Mouse (Mus musculus): ENCODE measurements around the gene Arrb2. TPM values are rescaled to one million over a fixed set of nuclear protein-coding genes. Genes with fewer than 3 reads are reported as not detected.

Arrb2 gene
- 4.8 and 6.1 TPM in 2 replicates for polyA plus RNA-seq (2021; fragmentation: Nextera tagmentation)
- long read RNA-seq, experiment 1, partial matches to known transcripts, result 1 of 3 reads
- long read RNA-seq, experiment 1, other reads (novel, unspliced or antisense), result 0 of 3 reads
- long read RNA-seq, experiment 2, transcript Arrb2-204 (15 exons, 1,848 nt), result major isoform, 33 of 48 reads
- long read RNA-seq, experiment 2, partial matches to known transcripts, result 1 of 48 reads
- long read RNA-seq, experiment 2, other reads (novel, unspliced or antisense), result 11 of 48 reads

DNA sequence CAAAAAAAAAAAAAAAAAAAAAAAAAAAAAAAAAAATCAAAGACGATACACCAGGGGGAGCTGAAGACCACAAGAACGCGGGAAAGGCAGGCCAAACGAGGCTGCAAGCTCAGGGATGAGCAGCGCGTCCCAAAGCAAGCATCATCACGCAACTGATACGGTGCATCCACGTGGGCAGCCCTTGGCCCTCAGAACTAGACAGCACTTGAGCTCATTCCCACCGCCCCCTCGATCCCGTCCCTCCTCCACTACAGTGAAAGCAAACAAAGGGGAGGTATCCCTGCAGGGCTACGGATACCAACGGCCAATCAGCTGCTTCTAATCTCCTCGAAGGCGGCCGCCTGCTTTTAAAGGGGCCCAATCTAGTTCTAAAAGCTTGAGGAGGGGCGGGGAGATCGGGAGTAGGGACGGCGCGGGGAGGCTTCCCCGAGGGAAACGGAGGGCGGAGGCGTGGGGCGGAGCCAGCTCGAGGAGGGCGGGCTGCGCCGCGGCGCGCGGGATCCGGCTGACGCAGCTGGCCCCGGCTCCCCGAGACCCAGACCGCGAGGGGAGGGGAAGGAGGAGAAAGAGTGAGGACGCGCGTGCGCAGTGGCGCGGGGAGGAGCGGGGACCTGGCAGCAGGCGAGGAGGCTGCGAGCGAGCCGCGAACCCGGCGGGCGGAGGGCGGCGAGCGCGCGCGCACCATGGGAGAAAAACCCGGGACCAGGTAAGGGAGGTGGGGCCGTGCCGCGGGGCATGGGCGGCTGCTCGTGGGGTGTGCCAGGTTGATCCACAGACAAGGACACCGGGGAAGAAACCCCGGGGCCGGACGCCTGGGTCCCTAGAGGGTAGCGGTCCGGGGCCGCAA, at the start of gene Arrb2:
Gene Arrb2 (plus strand): TSS at position 588 of the 847 bp plus-strand sequence.

DNA sequence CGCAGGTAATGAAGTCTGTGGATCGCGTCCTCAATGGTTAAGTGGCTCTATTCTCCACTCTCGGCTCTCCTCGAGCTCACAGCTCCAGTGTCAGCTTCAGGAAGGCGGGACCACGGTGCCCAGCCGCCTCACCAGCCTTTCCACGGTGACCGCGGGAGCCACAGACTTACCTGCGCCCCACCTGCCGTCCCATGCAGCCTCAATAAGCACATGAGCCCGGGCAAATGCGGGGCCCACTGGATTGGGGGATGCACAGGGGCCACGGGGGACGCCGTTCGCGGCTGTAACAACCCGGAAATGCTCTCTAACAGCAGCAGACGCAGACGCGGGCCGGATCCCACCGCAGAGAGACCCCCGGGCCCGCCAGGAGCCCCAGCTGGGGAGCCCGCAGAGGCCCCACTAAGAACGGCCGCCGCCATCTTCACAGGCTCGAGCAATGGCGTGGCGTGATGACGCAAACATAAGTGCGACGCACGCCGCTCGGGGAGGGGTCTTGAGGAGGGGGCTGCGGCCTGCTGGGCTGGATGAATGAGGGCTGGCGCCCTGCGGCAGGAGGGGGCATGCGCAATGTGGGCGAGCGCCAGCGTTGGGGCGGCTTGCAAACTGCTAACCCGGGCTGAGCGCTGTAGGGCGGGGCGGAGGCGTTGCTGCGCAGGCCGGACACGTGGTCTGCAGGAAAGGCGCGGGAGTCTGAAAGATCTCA, 22.7 kb upstream of the Arrb2 start, which contains the start of gene Pelp1:
Gene Pelp1 (minus strand): TSS at position 438 of the 703 bp plus-strand sequence.

DNA sequence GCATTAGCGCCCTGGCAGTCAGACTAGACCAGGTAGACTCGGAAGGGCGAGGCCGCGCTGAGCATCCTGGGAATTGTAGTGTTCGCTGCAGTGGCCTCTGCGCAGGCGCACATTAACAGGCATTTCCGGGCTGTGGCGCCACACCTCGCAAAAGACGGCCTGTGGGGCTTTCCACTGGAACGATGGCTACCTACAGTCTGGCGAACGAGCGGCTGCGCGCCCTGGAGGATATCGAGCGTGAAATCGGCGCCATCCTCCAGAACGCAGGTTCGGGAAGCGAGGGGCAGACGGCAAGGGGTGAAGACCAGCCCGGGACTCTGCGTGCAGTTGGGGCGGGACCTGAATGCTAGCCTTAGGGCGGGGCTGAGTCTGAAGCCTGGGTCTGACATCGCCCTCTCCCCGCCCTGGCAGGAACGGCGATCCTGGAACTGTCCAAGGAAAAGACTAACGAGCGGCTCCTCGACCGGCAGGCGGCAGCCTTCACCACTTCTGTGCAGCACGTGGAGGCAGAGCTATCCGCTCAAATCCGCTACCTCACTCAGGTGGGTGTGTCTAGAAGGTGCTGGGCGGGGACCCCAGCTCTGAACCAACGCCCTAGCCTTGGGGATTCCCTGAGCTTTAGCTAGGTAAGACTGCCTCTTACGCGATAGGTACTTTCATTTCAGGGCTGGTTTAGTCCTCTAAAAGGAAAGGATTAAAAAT, 19.5 kb downstream of the Arrb2 start, which contains the start of gene Med11:
Gene Med11 (plus strand): TSS at position 123 of the 702 bp plus-strand sequence.

DNA sequence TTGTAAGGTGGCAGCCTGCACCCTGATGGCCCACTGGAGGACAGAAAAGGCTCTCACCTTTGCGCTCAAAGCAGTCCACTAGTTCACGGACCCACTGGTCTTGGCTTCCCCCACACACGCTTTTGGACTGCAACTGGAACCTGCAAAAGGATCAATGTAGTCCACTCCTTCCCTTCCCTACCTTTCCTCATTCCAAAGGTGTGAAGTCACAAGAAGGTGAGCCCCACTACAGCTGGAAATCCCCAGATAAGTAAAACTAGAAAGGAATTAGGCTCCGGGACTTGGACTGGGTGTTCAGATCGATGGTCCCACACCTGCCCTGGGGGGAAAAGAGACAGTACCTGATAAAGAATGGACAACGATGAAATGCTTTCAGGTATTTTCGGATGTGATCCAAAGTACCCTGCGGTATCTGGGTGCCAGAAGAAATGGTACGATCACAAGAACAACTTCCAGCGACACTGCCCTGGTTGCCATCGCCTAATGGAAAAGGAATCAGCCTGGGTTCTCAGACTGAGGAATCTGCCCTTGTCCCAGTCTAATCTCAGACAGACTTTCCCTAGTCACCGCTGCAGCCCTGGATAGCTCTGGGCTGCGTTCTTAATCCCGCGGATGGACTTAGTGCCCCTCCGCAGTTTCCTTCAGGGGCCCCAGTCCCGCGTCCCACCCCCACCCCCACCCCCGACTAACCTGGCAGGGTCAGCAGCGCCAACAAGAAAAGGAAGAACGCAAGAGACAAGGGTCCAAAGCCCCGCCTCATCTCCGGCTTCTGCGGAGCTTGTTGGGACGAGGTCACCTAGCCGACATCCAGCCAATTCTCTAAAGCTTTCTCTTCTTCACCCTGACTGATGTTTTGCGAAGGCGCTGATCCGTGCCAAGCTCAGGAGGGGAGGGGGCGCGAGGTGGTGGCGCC, 26.5 kb downstream of the Arrb2 start, which contains the start of gene Zmynd15:
Gene Zmynd15 (plus strand): TSS at position 746 of the 913 bp plus-strand sequence.

DNA sequence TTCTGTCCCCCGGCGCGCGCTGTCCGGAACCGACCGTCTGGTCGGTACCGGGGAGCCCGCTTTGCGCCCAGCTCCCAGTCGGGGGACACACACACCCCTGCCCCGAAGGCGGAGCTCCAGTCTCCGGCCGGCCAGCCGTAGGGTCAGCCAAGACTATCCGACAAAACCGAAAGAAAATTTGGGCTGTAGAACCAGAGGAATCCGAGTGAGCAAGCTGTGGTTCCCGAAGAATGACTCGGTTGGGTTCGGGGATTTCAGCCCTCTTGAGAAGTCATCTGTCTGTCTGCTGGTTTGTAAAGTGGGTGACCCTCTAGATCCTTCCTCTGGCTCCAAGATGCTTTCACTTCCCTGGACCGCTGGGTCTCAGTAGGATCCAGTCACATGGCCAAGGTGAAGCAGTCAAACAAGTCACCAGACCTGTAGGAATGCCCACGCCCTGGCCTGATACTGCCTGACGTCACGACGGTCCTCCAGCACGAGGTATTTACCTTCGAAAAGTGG, 27.2 kb downstream of the Arrb2 start, which contains the start of gene Cxcl16:
Gene Cxcl16 (minus strand): TSS at position 384 of the 501 bp plus-strand sequence.

Small RNA genes lying within 50 kb of the gene (microRNA-seq; reads per million reads assigned to microRNA genes)
- gene Mir7115, result 6.7 reads per million, percentile 24 among the genes with 10 or more reads in this experiment

Other genes starting within 250 kb of the Arrb2 start
- 4.8 and 6.3 TPM in 2 replicates for gene Slc16a11, start 219.9 kb upstream of the Arrb2 start, polyA plus RNA-seq (2021; fragmentation: Nextera tagmentation)
- gene Slc16a13, start 211.6 kb upstream of the Arrb2 start, polyA plus RNA-seq (2021; fragmentation: Nextera tagmentation), result 2.4 and 3.5 TPM in 2 replicates
- 0.25 and 0.31 TPM in 2 replicates for gene Bcl6b, start 202.8 kb upstream of the Arrb2 start, polyA plus RNA-seq (2021; fragmentation: Nextera tagmentation)
- gene 0610010K14Rik, start 194.7 kb upstream of the Arrb2 start, polyA plus RNA-seq (2021; fragmentation: Nextera tagmentation), result 75.4 and 84.9 TPM in 2 replicates
- gene Gm21988, start 192.8 kb upstream of the Arrb2 start, polyA plus RNA-seq (2021; fragmentation: Nextera tagmentation), result 16.6 and 17.2 TPM in 2 replicates
- gene Rnasek, start 192.8 kb upstream of the Arrb2 start, polyA plus RNA-seq (2021; fragmentation: Nextera tagmentation), result 921 and 941 TPM in 2 replicates
- gene Alox12, start 177.3 kb upstream of the Arrb2 start, polyA plus RNA-seq (2021; fragmentation: Nextera tagmentation), result 0.28 and 0.30 TPM in 2 replicates
- gene Alox12e, start 110.0 kb upstream of the Arrb2 start, polyA plus RNA-seq (2021; fragmentation: Nextera tagmentation), result 0.25 and 0.55 TPM in 2 replicates
- not detected in 2 replicates for gene Alox15, start 80.6 kb upstream of the Arrb2 start, polyA plus RNA-seq (2021; fragmentation: Nextera tagmentation)
- 7.1 and 10.1 TPM in 2 replicates for gene Pelp1, start 22.6 kb upstream of the Arrb2 start, polyA plus RNA-seq (2021; fragmentation: Nextera tagmentation)
- gene Med11, start 19.3 kb downstream of the Arrb2 start, polyA plus RNA-seq (2021; fragmentation: Nextera tagmentation), result 19.1 and 19.8 TPM in 2 replicates
- gene Zmynd15, start 26.8 kb downstream of the Arrb2 start, polyA plus RNA-seq (2021; fragmentation: Nextera tagmentation), result 0.06 and 0.13 TPM in 2 replicates
- gene Cxcl16, start 27.3 kb downstream of the Arrb2 start, polyA plus RNA-seq (2021; fragmentation: Nextera tagmentation), result 1.9 and 3.4 TPM in 2 replicates
- gene Tm4sf5, start 72.6 kb downstream of the Arrb2 start, polyA plus RNA-seq (2021; fragmentation: Nextera tagmentation), result 0.62 and 0.80 TPM in 2 replicates
- gene Vmo1, start 82.0 kb downstream of the Arrb2 start, polyA plus RNA-seq (2021; fragmentation: Nextera tagmentation), result 0.30 and 0.39 TPM in 2 replicates
- 0.11 TPM in 2 replicates for gene Gltpd2, start 86.6 kb downstream of the Arrb2 start, polyA plus RNA-seq (2021; fragmentation: Nextera tagmentation)
- 615 and 656 TPM in 2 replicates for gene Psmb6, start 92.7 kb downstream of the Arrb2 start, polyA plus RNA-seq (2021; fragmentation: Nextera tagmentation)
- gene Gm40193, start 100.3 kb downstream of the Arrb2 start, polyA plus RNA-seq (2021; fragmentation: Nextera tagmentation), result not detected in 2 replicates
- 7.8 and 8.6 TPM in 2 replicates for gene Pld2, start 107.4 kb downstream of the Arrb2 start, polyA plus RNA-seq (2021; fragmentation: Nextera tagmentation)
- gene Mink1, start 130.2 kb downstream of the Arrb2 start, polyA plus RNA-seq (2021; fragmentation: Nextera tagmentation), result 25.4 and 30.5 TPM in 2 replicates
- gene 4930544D05Rik, start 183.2 kb downstream of the Arrb2 start, polyA plus RNA-seq (2021; fragmentation: Nextera tagmentation), result not detected in 2 replicates
- 0.31 TPM in 1 of 2 replicates, not detected in the other for gene Chrne, start 186.6 kb downstream of the Arrb2 start, polyA plus RNA-seq (2021; fragmentation: Nextera tagmentation)
- gene Gp1ba, start 206.5 kb downstream of the Arrb2 start, polyA plus RNA-seq (2021; fragmentation: Nextera tagmentation), result 0.11 and 0.15 TPM in 2 replicates
- 98.0 and 122 TPM in 2 replicates for gene Rnf167, start 214.6 kb downstream of the Arrb2 start, polyA plus RNA-seq (2021; fragmentation: Nextera tagmentation)
- gene Slc25a11, start 214.8 kb downstream of the Arrb2 start, polyA plus RNA-seq (2021; fragmentation: Nextera tagmentation), result 202 and 213 TPM in 2 replicates
- 531 and 655 TPM in 2 replicates for gene Pfn1, start 222.0 kb downstream of the Arrb2 start, polyA plus RNA-seq (2021; fragmentation: Nextera tagmentation)
- gene Eno3, start 224.6 kb downstream of the Arrb2 start, polyA plus RNA-seq (2021; fragmentation: Nextera tagmentation), result 4.7 and 5.0 TPM in 2 replicates
- 74.2 and 84.7 TPM in 2 replicates for gene Spag7, start 236.8 kb downstream of the Arrb2 start, polyA plus RNA-seq (2021; fragmentation: Nextera tagmentation)